Mouse (Mus musculus): ENCODE measurements around the gene Aggf1. TPM values are rescaled to one million over a fixed set of nuclear protein-coding genes. Genes with fewer than 3 reads are reported as not detected.

The Aggf1 gene
- polyA plus RNA-seq, 1 experiment, result 12.3 TPM

GRCm38 (mm10) chr13:95412257-95412656 lies 37.1 kb upstream of the Aggf1 start:
- no peak overlapping the region for H3K4me3 ChIP-seq
- H3K79me2 ChIP-seq (ENCODE audit: control insufficient read depth, insufficient read depth), result no peaks in the 10 kb centered on the region
- H3ac ChIP-seq (ENCODE audit: control insufficient read depth, insufficient read length), result no peak overlapping the region
- no peaks in the 10 kb centered on the region for H3K36me3 ChIP-seq (ENCODE audit: control insufficient read depth, insufficient read depth)
- no peak overlapping the region for H3K4me2 ChIP-seq (ENCODE audit: low read depth)
- no peaks in the 10 kb centered on the region for H3K27me3 ChIP-seq (ENCODE audit: control insufficient read depth, insufficient read depth, insufficient read length)
- TF ChIP-seq TCF12 (IDR thresholded peaks at IDR 0.05; ENCODE audit: insufficient read depth, poor library complexity, severe bottlenecking), result no peak
- no peak for TF ChIP-seq CEBPB (IDR thresholded peaks at IDR 0.05; ENCODE audit: insufficient read depth, poor library complexity, severe bottlenecking)
- no peak for TF ChIP-seq REST (IDR thresholded peaks at IDR 0.05; ENCODE audit: insufficient read depth, insufficient read length)
- TF ChIP-seq POLR2A (IDR thresholded peaks at IDR 0.05; ENCODE audit: insufficient read length, low read depth), result no peak
- TF ChIP-seq E2F4 (IDR thresholded peaks at IDR 0.05; ENCODE audit: insufficient read depth), result no peak
- no peak for TF ChIP-seq MYOD1 (IDR thresholded peaks at IDR 0.05; ENCODE audit: control insufficient read depth in 1 of 3, insufficient read length in 2 of 3, low read depth in 2 of 3)
- no peak for TF ChIP-seq SRF (IDR thresholded peaks at IDR 0.05; ENCODE audit: control insufficient read depth, insufficient read length, low read depth)
- no peak for TF ChIP-seq POLR2AphosphoS2 (IDR thresholded peaks at IDR 0.05; ENCODE audit: insufficient read length, low read depth)
- TF ChIP-seq MAX (IDR thresholded peaks at IDR 0.05; ENCODE audit: low read depth), result no peak
- TF ChIP-seq MYOG (IDR thresholded peaks at IDR 0.05; ENCODE audit: control insufficient read depth in 1 of 3, insufficient read depth in 1 of 3, insufficient read length in 2 of 3, low read depth in 2 of 3), result no peak
- TF ChIP-seq USF1 (IDR thresholded peaks at IDR 0.05; ENCODE audit: low read depth), result no peak

GRCm38 (mm10) chr13:95393242-95393641 lies 18.1 kb upstream of the Aggf1 start:
- H3K79me2 ChIP-seq (ENCODE audit: control insufficient read depth, insufficient read depth), result no peaks in the 10 kb centered on the region
- H3K4me3 ChIP-seq, result no peak overlapping the region
- no peaks in the 10 kb centered on the region for H3K36me3 ChIP-seq (ENCODE audit: control insufficient read depth, insufficient read depth)
- H3K4me2 ChIP-seq (ENCODE audit: low read depth), result no peak overlapping the region
- TF ChIP-seq REST (IDR thresholded peaks at IDR 0.05; ENCODE audit: insufficient read depth, insufficient read length), result no peak
- no peak for TF ChIP-seq MAX (IDR thresholded peaks at IDR 0.05; ENCODE audit: low read depth)
- TF ChIP-seq POLR2A (IDR thresholded peaks at IDR 0.05; ENCODE audit: insufficient read length, low read depth), result no peak
- TF ChIP-seq CEBPB (IDR thresholded peaks at IDR 0.05; ENCODE audit: insufficient read depth, poor library complexity, severe bottlenecking), result no peak
- no peak for TF ChIP-seq MYOD1 (IDR thresholded peaks at IDR 0.05; ENCODE audit: control insufficient read depth in 1 of 3, insufficient read length in 2 of 3, low read depth in 2 of 3)
- TF ChIP-seq TCF12 (IDR thresholded peaks at IDR 0.05; ENCODE audit: insufficient read depth, poor library complexity, severe bottlenecking), result no peak
- no peak for TF ChIP-seq POLR2AphosphoS2 (IDR thresholded peaks at IDR 0.05; ENCODE audit: insufficient read length, low read depth)
- TF ChIP-seq MYOG (IDR thresholded peaks at IDR 0.05; ENCODE audit: control insufficient read depth in 1 of 3, insufficient read depth in 1 of 3, insufficient read length in 2 of 3, low read depth in 2 of 3), result no peak
- TF ChIP-seq E2F4 (IDR thresholded peaks at IDR 0.05; ENCODE audit: insufficient read depth), result no peak
- TF ChIP-seq TCF3 (IDR thresholded peaks at IDR 0.05; ENCODE audit: insufficient read length, low read depth), result no peak
- no peak for TF ChIP-seq SRF (IDR thresholded peaks at IDR 0.05; ENCODE audit: control insufficient read depth, insufficient read length, low read depth)
- H3ac ChIP-seq (ENCODE audit: control insufficient read depth, insufficient read length), result no peak overlapping the region
- no peaks in the 10 kb centered on the region for H3K27me3 ChIP-seq (ENCODE audit: control insufficient read depth, insufficient read depth, insufficient read length)

- H3K27me3 ChIP-seq (ENCODE audit: control insufficient read depth, insufficient read depth, insufficient read length), result no peaks in the 10 kb centered on the region
- TF ChIP-seq MAX (IDR thresholded peaks at IDR 0.05; ENCODE audit: low read depth) (no peak), USF1 (IDR thresholded peaks at IDR 0.05; ENCODE audit: low read depth) (no peak), E2F4 (IDR thresholded peaks at IDR 0.05; ENCODE audit: insufficient read depth) (no peak), POLR2A (IDR thresholded peaks at IDR 0.05; ENCODE audit: insufficient read length, low read depth) (no peak), SRF (IDR thresholded peaks at IDR 0.05; ENCODE audit: control insufficient read depth, insufficient read length, low read depth) (no peak), MYOD1 (IDR thresholded peaks at IDR 0.05; ENCODE audit: control insufficient read depth in 1 of 3, insufficient read length in 2 of 3, low read depth in 2 of 3) (no peak), REST (IDR thresholded peaks at IDR 0.05; ENCODE audit: insufficient read depth, insufficient read length) (no peak), MYOG (IDR thresholded peaks at IDR 0.05; ENCODE audit: control insufficient read depth in 1 of 3, insufficient read depth in 1 of 3, insufficient read length in 2 of 3, low read depth in 2 of 3) (no peak), TCF3 (IDR thresholded peaks at IDR 0.05; ENCODE audit: insufficient read length, low read depth) (no peak), CEBPB (IDR thresholded peaks at IDR 0.05; ENCODE audit: insufficient read depth, poor library complexity, severe bottlenecking) (no peak), TCF12 (IDR thresholded peaks at IDR 0.05; ENCODE audit: insufficient read depth, poor library complexity, severe bottlenecking) (no peak), POLR2AphosphoS2 (IDR thresholded peaks at IDR 0.05; ENCODE audit: insufficient read length, low read depth) (no peak)
- H3K36me3 ChIP-seq (ENCODE audit: control insufficient read depth, insufficient read depth), result no peaks in the 10 kb centered on the region
- H3K4me2 ChIP-seq (ENCODE audit: low read depth), result no peak overlapping the region
- no peaks in the 10 kb centered on the region for H3K79me2 ChIP-seq (ENCODE audit: control insufficient read depth, insufficient read depth)
- no peak overlapping the region for H3ac ChIP-seq (ENCODE audit: control insufficient read depth, insufficient read length)
- no peak overlapping the region for H3K4me3 ChIP-seq
Observed at GRCm38 (mm10) chr13:95389866-95390865, 15.0 kb upstream of the Aggf1 start.

- Histone ChIP-seq H3K27me3 (ENCODE audit: control insufficient read depth, insufficient read depth, insufficient read length) (no peaks in the 10 kb centered on the region), H3K79me2 (ENCODE audit: control insufficient read depth, insufficient read depth) (no peaks in the 10 kb centered on the region)
- TF ChIP-seq POLR2AphosphoS2 (IDR thresholded peaks at IDR 0.05; ENCODE audit: insufficient read length, low read depth), result no peak
- no peak for TF ChIP-seq REST (IDR thresholded peaks at IDR 0.05; ENCODE audit: insufficient read depth, insufficient read length)
- TF ChIP-seq E2F4 (IDR thresholded peaks at IDR 0.05; ENCODE audit: insufficient read depth), result no peak
- TF ChIP-seq TCF3 (IDR thresholded peaks at IDR 0.05; ENCODE audit: insufficient read length, low read depth), result no peak
- no peak for TF ChIP-seq MYOG (IDR thresholded peaks at IDR 0.05; ENCODE audit: control insufficient read depth in 1 of 3, insufficient read depth in 1 of 3, insufficient read length in 2 of 3, low read depth in 2 of 3)
- no peak for TF ChIP-seq SRF (IDR thresholded peaks at IDR 0.05; ENCODE audit: control insufficient read depth, insufficient read length, low read depth)
- TF ChIP-seq CEBPB (IDR thresholded peaks at IDR 0.05; ENCODE audit: insufficient read depth, poor library complexity, severe bottlenecking), result no peak
- TF ChIP-seq MAX (IDR thresholded peaks at IDR 0.05; ENCODE audit: low read depth), result no peak
- TF ChIP-seq MYOD1 (IDR thresholded peaks at IDR 0.05; ENCODE audit: control insufficient read depth in 1 of 3, insufficient read length in 2 of 3, low read depth in 2 of 3), result no peak
- no peak for TF ChIP-seq USF1 (IDR thresholded peaks at IDR 0.05; ENCODE audit: low read depth)
- TF ChIP-seq POLR2A (IDR thresholded peaks at IDR 0.05; ENCODE audit: insufficient read length, low read depth), result no peak
- TF ChIP-seq TCF12 (IDR thresholded peaks at IDR 0.05; ENCODE audit: insufficient read depth, poor library complexity, severe bottlenecking), result no peak
Observed at GRCm38 (mm10) chr13:95388226-95388625, 13.1 kb upstream of the Aggf1 start.

More at GRCm38 (mm10) chr13:95388226-95388625, 13.1 kb upstream of the Aggf1 start:
- Histone ChIP-seq H3K4me2 (ENCODE audit: low read depth) (no peak overlapping the region), H3K36me3 (ENCODE audit: control insufficient read depth, insufficient read depth) (no peaks in the 10 kb centered on the region), H3ac (ENCODE audit: control insufficient read depth, insufficient read length) (no peak overlapping the region), H3K4me3 (no peak overlapping the region)

Measured in myocyte (in vitro differentiated cells).